Mouse (Mus musculus) liver, embryonic 14.5 days (tissue): ENCODE results near the gene Ift80. TPM values are rescaled to one million over a fixed set of nuclear protein-coding genes. Genes with fewer than 3 reads are reported as not detected.

Source experiments
- ATAC-seq: fragments of 200-750 bp; cut with Nextera tagmentation; 2 replicates; pipeline ENCODE4 v1.8.0; 2017; ENCODE audit warnings: moderate number of reproducible peaks, mild to moderate bottlenecking, moderate library complexity; ENCODE audit not compliant: insufficient read depth
- DNase-seq, 3 experiments: peaks; one replicate each; pipeline ENCODE4 v3.0.0-alpha.2; 2012 to 2013; ENCODE audit warnings: low read depth in 3 of 3, low spot score in 3 of 3
- H3K27ac ChIP-seq: fragments of 300-500 bp; sonication (generic); 2 replicates; pipeline ENCODE4 v1.5.1; 2014; ENCODE audit warnings: moderate library complexity, mild to moderate bottlenecking, control low read depth, inconsistent platforms
- H3K27me3 ChIP-seq: fragments of 300-500 bp; sonication (generic); 2 replicates; pipeline ENCODE4 v1.6.1; 2014; ENCODE audit warnings: mild to moderate bottlenecking, low read length, moderate library complexity; ENCODE audit not compliant: control insufficient read depth, insufficient read depth
- H3K36me3 ChIP-seq: fragments of 300-500 bp; sonication (generic); replicated peaks from 2 replicates; pipeline ENCODE4 v1.6.1; 2014; ENCODE audit warnings: low read depth; ENCODE audit not compliant: control insufficient read depth, insufficient read depth
- H3K4me1 ChIP-seq, 2 experiments: fragments of 200-500 bp in 1 of 2; fragments of 300-500 bp in 1 of 2; sonication (generic) in 1 of 2; replicated peaks; 2 replicates each; pipeline ENCODE4 v1.6.1; 2012 to 2014; ENCODE audit warnings: antibody characterized with exemption in 1 of 2, inconsistent platforms in 1 of 2, low read length in 1 of 2; ENCODE audit not compliant: control insufficient read depth in 2 of 2, insufficient read depth in 2 of 2
- H3K4me2 ChIP-seq: fragments of 300-500 bp; sonication (generic); 2 replicates; pipeline ENCODE4 v1.6.1; 2014; ENCODE audit warnings: low read depth, mild to moderate bottlenecking, control low read depth, moderate library complexity
- H3K4me3 ChIP-seq, 2 experiments: fragments of 200-500 bp in 1 of 2; fragments of 300-500 bp in 1 of 2; sonication (generic) in 1 of 2; 2 replicates each; pipeline ENCODE4 v1.5.1; 2012 to 2014; ENCODE audit warnings: low read depth in 2 of 2, low read length in 2 of 2, mild to moderate bottlenecking in 2 of 2, control low read depth in 1 of 2, inconsistent platforms in 1 of 2, moderate library complexity in 1 of 2; ENCODE audit not compliant: insufficient read depth in 1 of 2
- H3K9ac ChIP-seq: fragments of 300-500 bp; sonication (generic); replicated peaks from 2 replicates; pipeline ENCODE4 v1.6.1; 2014; ENCODE audit warnings: mild to moderate bottlenecking, control low read depth, moderate library complexity
- H3K9me3 ChIP-seq: fragments of 300-500 bp; sonication (generic); 2 replicates; pipeline ENCODE4 v1.6.1; 2016; ENCODE audit warnings: low read length, mixed read lengths; ENCODE audit not compliant: control insufficient read depth
- CTCF ChIP-seq: IDR thresholded peaks from 2 replicates; pipeline ENCODE4 v1.5.1; 2016; ENCODE audit warnings: antibody characterized with exemption, low read depth, control low read depth
- EP300 ChIP-seq: IDR thresholded peaks from 2 replicates; pipeline ENCODE4 v1.6.1; 2016; ENCODE audit warnings: antibody characterized with exemption, low read depth
- WGBS: fragments of 180-500 bp; shearing (Covaris S2); extraction: QIAGEN DNeasy Blood & Tissue Kit; methylation state at CpG from one replicate; pipeline ENCODE4 v1.1.7; 2014; ENCODE audit not compliant: insufficient replicate concordance; 5-methylcytosine and 5-hydroxymethylcytosine counted together
- polyA plus RNA-seq, 2 experiments: library from polyadenylated mRNA; depleted of rRNA in 1 of 2; stranded (reverse) in 1 of 2; unstranded in 1 of 2; fragments of >200 nt; fragmentation: Nextera tagmentation in 1 of 2; extraction: Ambion mirVana in 1 of 2; gene quantifications; 2 replicates each; pipeline versions ENCODE4 v1.2.1 to v1.2.3; 2012 to 2014

Ift80 gene
- polyA plus RNA-seq, 2 experiments: 6.2 to 7.8 TPM

GRCm38 (mm10) chr3:68967404-68967803 is 37.0 kb downstream of the Ift80 start:
- Histone ChIP-seq H3K9me3 (no peaks in the 10 kb centered on the region), H3K27ac (no peak overlapping the region), H3K4me3 (no peak overlapping the region), H3K4me2 (no peak overlapping the region), H3K9ac (no peak overlapping the region), H3K4me1 (peaks cover 0 to 3% of the 10 kb centered on the region in 2 experiments; a peak in 2 of 4 replicates), H3K36me3 (peaks cover 18% of the 10 kb centered on the region), H3K27me3 (no peaks in the 10 kb centered on the region)
- no peak for DNase-seq
- no peak for ATAC-seq
- TF ChIP-seq CTCF: no peak
- TF ChIP-seq EP300: no peak
- WGBS: 16% methylated on average over 6 of the region's 6 CpGs

DNA sequence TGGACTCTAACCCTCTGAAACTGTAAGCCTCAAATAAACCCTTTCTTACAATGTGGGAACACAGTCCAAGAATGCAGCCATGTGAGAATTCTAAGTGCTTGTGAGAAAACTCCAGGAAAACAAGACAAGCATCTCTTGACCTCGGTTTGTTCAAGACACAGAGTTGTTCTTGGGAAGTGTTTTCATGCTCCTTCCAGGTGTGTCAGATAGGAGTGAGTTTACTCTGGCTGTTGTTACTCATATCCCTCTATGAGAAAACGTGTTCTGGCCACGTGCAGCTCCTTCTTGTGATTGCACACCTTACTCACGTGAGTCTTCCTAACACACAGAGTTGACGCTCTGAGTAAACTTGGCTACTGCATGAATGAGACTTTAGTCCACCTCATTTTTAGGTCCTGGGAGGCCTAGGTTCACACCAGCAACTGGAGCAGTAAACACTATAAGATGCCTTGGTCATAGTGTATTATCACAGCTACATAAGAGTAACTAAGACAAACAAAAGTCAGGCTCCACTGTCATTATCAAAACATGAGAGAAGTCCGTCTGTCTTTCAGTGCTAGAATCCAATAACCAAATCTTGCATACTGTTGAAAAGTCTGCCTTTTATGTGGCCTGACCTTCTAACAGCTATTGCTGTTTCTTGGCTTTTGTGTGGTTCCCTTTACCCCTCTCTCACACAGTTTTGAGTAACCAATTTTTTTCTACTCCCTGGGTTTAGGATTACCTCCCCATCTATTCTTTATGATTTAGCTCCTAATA is 37.7 kb downstream of the Ift80 start:
- TF ChIP-seq EP300 (no peak), CTCF (no peak)
- 87% methylated on average over 6 of the region's 6 CpGs for WGBS
- Histone ChIP-seq H3K9me3 (no peaks in the 10 kb centered on the region), H3K36me3 (peaks cover 18% of the 10 kb centered on the region), H3K4me2 (no peak overlapping the region), H3K4me3 (no peak overlapping the region), H3K27me3 (no peaks in the 10 kb centered on the region), H3K9ac (no peak overlapping the region), H3K27ac (no peak overlapping the region), H3K4me1 (peaks cover 0 to 3% of the 10 kb centered on the region in 2 experiments; a peak in 2 of 4 replicates)
- no peak for DNase-seq
- ATAC-seq: no peak

- Histone ChIP-seq H3K4me2 (no peak overlapping the region), H3K9ac (no peak overlapping the region), H3K27me3 (no peaks in the 10 kb centered on the region), H3K27ac (no peak overlapping the region), H3K4me1 (peaks cover 0 to 3% of the 10 kb centered on the region in 2 experiments; a peak in 2 of 4 replicates), H3K36me3 (peaks cover 18% of the 10 kb centered on the region), H3K4me3 (no peak overlapping the region), H3K9me3 (no peaks in the 10 kb centered on the region)
- TF ChIP-seq CTCF: peak; percentile 53
- TF ChIP-seq EP300: no peak
- DNase-seq (peak in 2 of 3 experiments; percentile 23 to 35), ATAC-seq (no peak)
These were observed 39.7 kb downstream of the Ift80 start for GRCm38 (mm10) chr3:68964682-68965081.

DNA sequence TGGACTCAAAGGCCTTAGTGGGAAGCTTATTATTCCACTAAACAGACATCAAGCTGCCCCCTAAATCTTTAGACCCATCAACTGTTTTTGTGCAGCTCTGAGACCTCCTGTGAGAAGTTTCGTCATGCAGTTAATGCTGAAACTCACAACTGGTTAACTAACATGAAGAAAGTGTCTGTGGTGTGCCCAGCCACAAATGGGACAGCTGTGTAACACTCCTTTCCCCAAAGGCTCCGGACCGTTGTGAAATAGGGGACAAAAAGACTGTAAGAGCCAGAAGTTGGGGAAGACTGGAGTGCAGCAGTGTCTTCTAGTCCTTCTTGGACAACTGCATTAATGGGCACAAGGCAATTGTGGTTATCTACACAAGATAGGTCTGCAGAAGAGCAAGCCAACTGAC is 47.0 kb downstream of the Ift80 start:
- 70% methylated on average over 3 of the region's 3 CpGs for WGBS
- no peak overlapping the region for H3K4me3 ChIP-seq
- no peak overlapping the region for H3K9ac ChIP-seq
- TF ChIP-seq CTCF (no peak), EP300 (no peak)
- H3K27me3 ChIP-seq: no peaks in the 10 kb centered on the region
- H3K4me1 ChIP-seq: peaks cover 0 to 3% of the 10 kb centered on the region in 2 experiments; a peak in 2 of 4 replicates
- ATAC-seq (no peak), DNase-seq (no peak)
- H3K36me3 ChIP-seq: no peaks in the 10 kb centered on the region
- no peaks in the 10 kb centered on the region for H3K9me3 ChIP-seq
- H3K4me2 ChIP-seq: no peak overlapping the region
- H3K27ac ChIP-seq: no peak overlapping the region

DNA sequence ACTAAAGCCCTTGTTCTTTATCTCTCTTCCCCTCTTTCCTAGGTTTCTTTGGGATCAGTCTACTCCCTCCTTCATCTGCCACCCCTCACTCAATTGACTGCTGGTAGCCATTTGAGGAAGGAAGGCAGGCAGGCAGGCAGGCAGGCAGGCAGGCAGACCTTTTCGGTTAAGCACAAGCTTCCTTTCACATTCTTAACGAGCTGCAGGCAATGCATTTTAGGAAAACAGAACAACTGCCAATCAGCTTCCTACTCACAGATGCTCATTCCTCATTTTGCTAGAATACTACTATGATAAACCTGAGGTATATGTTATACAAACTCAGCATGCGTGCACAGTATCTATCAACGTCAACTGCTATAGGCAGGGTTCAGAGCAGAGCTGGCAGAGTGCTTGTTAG is 47.9 kb downstream of the Ift80 start:
- DNase-seq (no peak), ATAC-seq (no peak)
- Histone ChIP-seq H3K4me2 (no peak overlapping the region), H3K9me3 (no peaks in the 10 kb centered on the region), H3K4me1 (peaks cover 0 to 3% of the 10 kb centered on the region in 2 experiments; a peak in 2 of 4 replicates), H3K36me3 (no peaks in the 10 kb centered on the region), H3K27ac (no peak overlapping the region), H3K27me3 (no peaks in the 10 kb centered on the region), H3K9ac (no peak overlapping the region), H3K4me3 (no peak overlapping the region)
- TF ChIP-seq CTCF (no peak), EP300 (no peak)
- WGBS: 34% methylated on average over 4 of the region's 4 CpGs
